Mouse (Mus musculus) intestine, embryonic 14.5 days (tissue): ENCODE data around the gene Clic3. TPM values are rescaled to one million over a fixed set of nuclear protein-coding genes. Genes with fewer than 3 reads are reported as not detected.

Source experiments
- ATAC-seq: fragments of 200-750 bp; cut with Nextera tagmentation; replicated peaks from 2 replicates; pipeline ENCODE4 v1.8.0; 2017; ENCODE audit warnings: low read depth, moderate number of reproducible peaks, moderate TSS enrichment, moderate library complexity; ENCODE audit not compliant: low FRiP score, low TSS enrichment
- DNase-seq: peaks from one replicate; pipeline ENCODE4 v3.0.0-alpha.2; 2018; ENCODE audit warnings: low spot score
- H3K27ac ChIP-seq: fragments of 300-500 bp; sonication (generic); 2 replicates; pipeline ENCODE4 v1.5.1; 2014; ENCODE audit warnings: low read depth, mild to moderate bottlenecking, control low read depth
- H3K27me3 ChIP-seq: fragments of 300-500 bp; sonication (generic); replicated peaks from 2 replicates; pipeline ENCODE4 v1.6.1; 2014; ENCODE audit warnings: low read length, control low read depth; ENCODE audit not compliant: control insufficient read depth, insufficient read depth
- H3K36me3 ChIP-seq: fragments of 300-500 bp; sonication (generic); 2 replicates; pipeline ENCODE4 v1.6.1; 2014; ENCODE audit warnings: low read length, control low read depth; ENCODE audit not compliant: control insufficient read depth, insufficient read depth
- H3K4me1 ChIP-seq: fragments of 300-500 bp; sonication (generic); replicated peaks from 2 replicates; pipeline ENCODE4 v1.6.1; 2014; ENCODE audit warnings: low read length, control low read depth, mixed read lengths; ENCODE audit not compliant: control insufficient read depth, insufficient read depth
- H3K4me2 ChIP-seq: fragments of 300-500 bp; sonication (generic); 2 replicates; pipeline ENCODE4 v1.6.1; 2014; ENCODE audit warnings: low read length
- H3K4me3 ChIP-seq: fragments of 300-500 bp; sonication (generic); 2 replicates; pipeline ENCODE4 v1.5.1; 2014; ENCODE audit warnings: low read depth, low read length, control low read depth, mixed read lengths
- H3K9ac ChIP-seq: fragments of 300-500 bp; sonication (generic); 2 replicates; pipeline ENCODE4 v1.6.1; 2014; ENCODE audit warnings: mild to moderate bottlenecking, low read length
- H3K9me3 ChIP-seq: fragments of 300-500 bp; sonication (generic); 2 replicates; pipeline ENCODE4 v1.6.1; 2016; ENCODE audit warnings: low read length, control low read depth; ENCODE audit not compliant: control insufficient read depth
- WGBS: fragments of 180-500 bp; shearing (Covaris S2); extraction: QIAGEN DNeasy Blood & Tissue Kit; methylation state at CpG from one replicate; pipeline ENCODE4 v1.1.7; 2014; 5-methylcytosine and 5-hydroxymethylcytosine counted together
- polyA plus RNA-seq: library from polyadenylated mRNA; unstranded; fragments of >200 nt; fragmentation: Nextera tagmentation; extraction: Ambion mirVana; gene quantifications from 2 replicates; pipeline ENCODE4 v1.2.1, GENCODE M21; 2014

Clic3 gene
- polyA plus RNA-seq, 1 experiment from 2014 or later, result 1.8 TPM

GRCm38 (mm10) chr2:25484901-25485647 lies 28.4 kb downstream of the Clic3 start:
- no peak overlapping the region for H3K27ac ChIP-seq
- no peak for DNase-seq
- WGBS, result 52% methylated on average over 11 of the region's 11 CpGs

GRCm38 (mm10) chr2:25487965-25488670 lies 31.5 kb downstream of the Clic3 start:
- Histone ChIP-seq H3K27me3 (no peaks in the 10 kb centered on the region), H3K4me3 (no peak overlapping the region), H3K9me3 (no peaks in the 10 kb centered on the region), H3K27ac (no peak overlapping the region), H3K9ac (no peak overlapping the region), H3K4me1 (no peaks in the 10 kb centered on the region), H3K4me2 (no peak overlapping the region), H3K36me3 (no peaks in the 10 kb centered on the region)
- WGBS, result 82% methylated on average over 6 of the region's 6 CpGs
- ATAC-seq (no peak), DNase-seq (no peak)

More at GRCm38 (mm10) chr2:25484901-25485647, 28.4 kb downstream of the Clic3 start:
- Histone ChIP-seq H3K4me3 (no peak overlapping the region), H3K4me1 (no peaks in the 10 kb centered on the region), H3K9ac (no peak overlapping the region), H3K36me3 (no peaks in the 10 kb centered on the region), H3K27me3 (no peaks in the 10 kb centered on the region), H3K9me3 (no peaks in the 10 kb centered on the region), H3K4me2 (no peak overlapping the region)
- ATAC-seq, result no peak

GRCm38 (mm10) chr2:25488671-25489068 lies 32.0 kb downstream of the Clic3 start:
- no peak for ATAC-seq
- Histone ChIP-seq H3K4me1 (no peaks in the 10 kb centered on the region), H3K4me2 (no peak overlapping the region), H3K27ac (no peak overlapping the region), H3K36me3 (no peaks in the 10 kb centered on the region), H3K27me3 (no peaks in the 10 kb centered on the region), H3K9me3 (no peaks in the 10 kb centered on the region), H3K9ac (no peak overlapping the region), H3K4me3 (no peak overlapping the region)
- WGBS, result 80% methylated on average over 7 of the region's 7 CpGs
- no peak for DNase-seq

- Histone ChIP-seq H3K27ac (no peak overlapping the region), H3K4me1 (no peaks in the 10 kb centered on the region), H3K4me2 (no peak overlapping the region), H3K36me3 (no peaks in the 10 kb centered on the region), H3K9me3 (no peaks in the 10 kb centered on the region), H3K9ac (no peak overlapping the region), H3K27me3 (no peaks in the 10 kb centered on the region), H3K4me3 (no peak overlapping the region)
- WGBS, result 83% methylated on average over 5 of the region's 5 CpGs
- DNase-seq, result no peak
- ATAC-seq, result no peak
Observed at GRCm38 (mm10) chr2:25492988-25493387, 36.4 kb downstream of the Clic3 start.

- DNase-seq, result no peak
Observed at GRCm38 (mm10) chr2:25493476-25493961, 36.9 kb downstream of the Clic3 start, which contains the start of gene Lcn12. Gene Lcn12 (minus strand): TSS chr2:25493911.

GRCm38 (mm10) chr2:25496462-25496861 lies 39.8 kb downstream of the Clic3 start:
- no peak overlapping the region for H3K27ac ChIP-seq
- no peaks in the 10 kb centered on the region for H3K27me3 ChIP-seq
- ATAC-seq (no peak), DNase-seq (no peak)
- H3K4me1 ChIP-seq, result peaks cover 3% of the 10 kb centered on the region
- H3K9ac ChIP-seq, result no peak overlapping the region
- H3K36me3 ChIP-seq, result no peaks in the 10 kb centered on the region
- no peak overlapping the region for H3K4me3 ChIP-seq
- H3K9me3 ChIP-seq, result no peaks in the 10 kb centered on the region
- 47% methylated on average over 4 of the region's 4 CpGs for WGBS
- no peak overlapping the region for H3K4me2 ChIP-seq

More at GRCm38 (mm10) chr2:25493476-25493961, 36.9 kb downstream of the Clic3 start, which contains the start of gene Lcn12:
- no peaks in the 10 kb centered on the region for H3K9me3 ChIP-seq
- no peak within 1 kb of the TSS for H3K4me2 ChIP-seq
- no peak for ATAC-seq
- 84% methylated on average over 5 of the region's 5 CpGs for WGBS
- H3K36me3 ChIP-seq, result no peaks in the 10 kb centered on the region
- H3K27ac ChIP-seq, result no peak within 1 kb of the TSS
- H3K4me1 ChIP-seq, result no peaks in the 10 kb centered on the region
- no peak within 1 kb of the TSS for H3K9ac ChIP-seq
- H3K4me3 ChIP-seq, result no peak within 1 kb of the TSS
- H3K27me3 ChIP-seq, result no peaks in the 10 kb centered on the region

- Histone ChIP-seq H3K4me3 (no peak overlapping the region), H3K9me3 (no peaks in the 10 kb centered on the region), H3K4me1 (peaks cover 10% of the 10 kb centered on the region), H3K9ac (no peak overlapping the region), H3K27me3 (no peaks in the 10 kb centered on the region), H3K36me3 (peaks cover under 1% of the 10 kb centered on the region; the same call in 1 of the 2 replicates), H3K27ac (no peak overlapping the region), H3K4me2 (no peak overlapping the region)
- DNase-seq, result no peak
- 51% methylated on average over 6 of the region's 6 CpGs for WGBS
- ATAC-seq, result no peak
Observed at GRCm38 (mm10) chr2:25497846-25498575, 41.4 kb downstream of the Clic3 start.

- DNase-seq (no peak), ATAC-seq (no peak)
- peaks cover 10% of the 10 kb centered on the region for H3K4me1 ChIP-seq
- peaks cover 9% of the 10 kb centered on the region for H3K36me3 ChIP-seq
- H3K4me2 ChIP-seq, result no peak overlapping the region
- H3K9me3 ChIP-seq, result no peaks in the 10 kb centered on the region
- WGBS, result 69% methylated on average over 15 of the region's 15 CpGs
- no peak overlapping the region for H3K27ac ChIP-seq
- no peaks in the 10 kb centered on the region for H3K27me3 ChIP-seq
- H3K9ac ChIP-seq, result no peak overlapping the region
- H3K4me3 ChIP-seq, result no peak overlapping the region
Observed at GRCm38 (mm10) chr2:25498622-25499478, 42.2 kb downstream of the Clic3 start.
